In the genomic region with DNA sequence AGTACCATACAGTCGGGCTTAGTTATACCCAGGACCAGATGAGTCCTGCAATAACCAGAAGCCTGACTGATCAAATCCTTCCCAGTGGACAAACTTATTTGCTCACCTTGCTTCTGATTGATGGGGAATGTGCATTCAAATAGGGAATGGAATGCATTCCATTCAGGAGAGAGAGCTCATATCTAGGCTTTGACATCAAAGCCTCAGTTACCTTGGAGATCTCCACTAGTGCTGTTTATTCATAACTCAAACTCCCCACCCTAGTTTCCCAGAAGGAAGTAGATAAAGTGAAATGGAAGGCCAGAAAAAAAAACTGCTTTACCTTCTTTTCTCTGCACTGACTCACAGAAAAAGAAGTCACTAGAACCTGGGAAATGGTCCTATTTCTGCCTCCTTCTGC, we compare ENCODE assay signal across 26 mouse cellular contexts.
A peak's percentile ranks its signal among the peaks of the same experiment; 100 is the strongest.
DNase-seq lines count a peak whose midpoint lies in the region; ATAC-seq and TF ChIP-seq lines count a peak whose summit lies in the region.
"Had no signal": no experiment of that assay in that cellular context is flagged by ENCODE, and none has a peak within 500 bp of the region (broad histone marks: within the 10 kb centered on the region; RNA-seq: fewer than 3 reads in every experiment).

No protein-coding gene starts in this region.

- no peak for TF ChIP-seq EP300 in lung, postnatal 0 days (IDR thresholded peaks at IDR 0.05)
- no peak for TF ChIP-seq EP300 in stomach, postnatal 0 days (optimal IDR thresholded peaks at IDR 0.05)

- H3K9ac ChIP-seq in lung, embryonic 14.5 days: no peak overlapping the region
- no peak overlapping the region for H3K9ac ChIP-seq in lung, postnatal 0 days (replicated peaks; ENCODE audit: low read depth)
- H3K9ac ChIP-seq in stomach, embryonic 15.5 days: no peak overlapping the region
- H3K9ac ChIP-seq in stomach, postnatal 0 days (ENCODE audit: low read length): no peak overlapping the region
- H3K9ac ChIP-seq: embryonic facial prominence, embryonic 12.5 days; forebrain, embryonic 13.5 days; forebrain, embryonic 15.5 days had no signal

- H3K4me2 ChIP-seq in lung, embryonic 14.5 days: no peak overlapping the region
- H3K4me2 ChIP-seq in lung, postnatal 0 days (replicated peaks; ENCODE audit: low read depth, low read length): no peak overlapping the region
- no peak overlapping the region for H3K4me2 ChIP-seq in stomach, embryonic 15.5 days
- no peak overlapping the region for H3K4me2 ChIP-seq in stomach, postnatal 0 days (replicated peaks; ENCODE audit: low read depth)
- H3K4me2 ChIP-seq: embryonic facial prominence, embryonic 12.5 days; forebrain, embryonic 13.5 days; forebrain, embryonic 15.5 days had no signal

- 59% methylated on average over 1 of the region's 1 CpGs for WGBS in lung, embryonic 14.5 days
- 54% methylated on average over 1 of the region's 1 CpGs for WGBS in lung, postnatal 0 days
- WGBS in stomach, embryonic 15.5 days: 52% methylated on average over 1 of the region's 1 CpGs
- 50% methylated on average over 1 of the region's 1 CpGs for WGBS in stomach, postnatal 0 days

- H3K36me3 ChIP-seq in lung, embryonic 14.5 days (ENCODE audit: insufficient read depth): no peaks in the 10 kb centered on the region
- no peaks in the 10 kb centered on the region for H3K36me3 ChIP-seq in lung, postnatal 0 days (ENCODE audit: insufficient read depth, low read length)
- H3K36me3 ChIP-seq in stomach, embryonic 15.5 days: no peaks in the 10 kb centered on the region
- H3K36me3 ChIP-seq in stomach, postnatal 0 days (ENCODE audit: control insufficient read depth, insufficient read depth, low read length): no peaks in the 10 kb centered on the region
- H3K36me3 ChIP-seq: embryonic facial prominence, embryonic 10.5 days; embryonic facial prominence, embryonic 12.5 days; forebrain, embryonic 15.5 days; G1E had no signal

- no peak overlapping the region for H3K27ac ChIP-seq in lung, embryonic 14.5 days (ENCODE audit: low read depth)
- H3K27ac ChIP-seq in lung, postnatal 0 days (ENCODE audit: low read length): no peak overlapping the region
- H3K27ac ChIP-seq in stomach, embryonic 15.5 days: no peak overlapping the region
- no peak overlapping the region for H3K27ac ChIP-seq in stomach, postnatal 0 days (replicated peaks)
- no peak overlapping the region for H3K27ac ChIP-seq in layer of hippocampus, adult 2 months
- H3K27ac ChIP-seq: embryonic facial prominence, embryonic 10.5 days; embryonic facial prominence, embryonic 12.5 days; forebrain, embryonic 13.5 days; forebrain, embryonic 15.5 days had no signal

- peak; percentile 21 for DNase-seq in lung, embryonic 14.5 days
- DNase-seq in lung, postnatal 36 days: no peak
- DNase-seq in lung, postnatal 0 days (ENCODE audit: low spot score): peak; percentile 20
- no peak for DNase-seq in lung, adult 18-20 months
- DNase-seq in stomach, postnatal 0 days (ENCODE audit: low spot score): no peak
- DNase-seq in embryo, embryonic 11 days: no peak
- no peak for DNase-seq in layer of hippocampus, adult 2 months (ENCODE audit: low spot score in 2 of 2)
- DNase-seq: adrenal gland, adult 8-10 months; adrenal gland, postnatal 14 days; B cell, adult 2 months; cerebellum, adult 11 months; cerebellum, adult 18-20 months; cerebellum, adult 8-10 months; cerebellum, adult 9-11 months; cerebellum, postnatal 14 days; cerebellum, postnatal 36 days had no signal

- no peaks in the 10 kb centered on the region for H3K4me1 ChIP-seq in lung, embryonic 14.5 days (ENCODE audit: insufficient read depth)
- no peaks in the 10 kb centered on the region for H3K4me1 ChIP-seq in lung, postnatal 0 days (ENCODE audit: insufficient read depth, low read depth, low read length)
- no peaks in the 10 kb centered on the region for H3K4me1 ChIP-seq in stomach, embryonic 15.5 days
- H3K4me1 ChIP-seq in stomach, postnatal 0 days (replicated peaks; ENCODE audit: control insufficient read depth, insufficient read depth): no peaks in the 10 kb centered on the region
- H3K4me1 ChIP-seq: embryonic facial prominence, embryonic 10.5 days; embryonic facial prominence, embryonic 12.5 days; forebrain, embryonic 13.5 days; forebrain, embryonic 15.5 days had no signal

- TF ChIP-seq CTCF in lung, embryonic 14.5 days (IDR thresholded peaks at IDR 0.05; ENCODE audit: low read depth): no peak
- no peak for TF ChIP-seq CTCF in lung, postnatal 0 days (IDR thresholded peaks at IDR 0.05)
- TF ChIP-seq CTCF in stomach, postnatal 0 days (IDR thresholded peaks at IDR 0.05; ENCODE audit: low read depth): no peak
- TF ChIP-seq CTCF in layer of hippocampus, adult 2 months (conservative IDR thresholded peaks at IDR 0.05): no peak

- no peak overlapping the region for H3K4me3 ChIP-seq in lung, embryonic 14.5 days (ENCODE audit: low read depth, low read length)
- no peak overlapping the region for H3K4me3 ChIP-seq in lung, postnatal 0 days (ENCODE audit: low read depth, low read length)
- H3K4me3 ChIP-seq in stomach, embryonic 15.5 days (replicated peaks): no peak overlapping the region
- H3K4me3 ChIP-seq in stomach, postnatal 0 days (ENCODE audit: low read depth, low read length): no peak overlapping the region
- no peak overlapping the region for H3K4me3 ChIP-seq in layer of hippocampus, adult 2 months
- H3K4me3 ChIP-seq: embryonic facial prominence, embryonic 10.5 days; embryonic facial prominence, embryonic 12.5 days; forebrain, embryonic 13.5 days; forebrain, embryonic 15.5 days had no signal

- H3K9me3 ChIP-seq in lung, embryonic 14.5 days (ENCODE audit: low read depth, low read length): no peaks in the 10 kb centered on the region
- no peaks in the 10 kb centered on the region for H3K9me3 ChIP-seq in lung, postnatal 0 days (ENCODE audit: low read length)
- H3K9me3 ChIP-seq in stomach, embryonic 15.5 days: no peaks in the 10 kb centered on the region
- H3K9me3 ChIP-seq in stomach, postnatal 0 days (ENCODE audit: control insufficient read depth, low read length): no peaks in the 10 kb centered on the region
- H3K9me3 ChIP-seq: embryonic facial prominence, embryonic 12.5 days; forebrain, embryonic 13.5 days; forebrain, embryonic 15.5 days; G1E had no signal

- ATAC-seq in lung, embryonic 14.5 days (ENCODE audit: insufficient read depth): peak; percentile 38; the same call in 1 of the 2 replicates
- no peak; the same call in 1 of the 2 replicates for ATAC-seq in lung, postnatal 0 days
- ATAC-seq in stomach, embryonic 15.5 days (ENCODE audit: insufficient read depth, low FRiP score, low read depth): peak; percentile 70
- peak; percentile 69; the same call in 1 of the 2 replicates for ATAC-seq in stomach, postnatal 0 days (ENCODE audit: low FRiP score, low TSS enrichment)
- ATAC-seq: activated CD4-positive, CD25-positive, alpha-beta regulatory T cell, adult 4 months; CD4-positive, CD25-positive, alpha-beta regulatory T cell, adult 4 months; forebrain, embryonic 13.5 days; forebrain, embryonic 15.5 days; Patski had no signal

- H3K27me3 ChIP-seq in lung, embryonic 14.5 days (ENCODE audit: insufficient read depth, low read length): no peaks in the 10 kb centered on the region
- no peaks in the 10 kb centered on the region for H3K27me3 ChIP-seq in lung, postnatal 0 days (replicated peaks; ENCODE audit: insufficient read depth, low read length)
- H3K27me3 ChIP-seq in stomach, embryonic 15.5 days (replicated peaks): no peaks in the 10 kb centered on the region
- H3K27me3 ChIP-seq in stomach, postnatal 0 days (ENCODE audit: control insufficient read depth, insufficient read depth, low read length): no peaks in the 10 kb centered on the region
- H3K27me3 ChIP-seq: CH12.LX; embryonic facial prominence, embryonic 12.5 days; forebrain, embryonic 13.5 days; forebrain, embryonic 15.5 days; Patski had no signal

Comparison
In these comparisons a context has a peak if more than half of its experiments do, and no peak if none do; other contexts are left out.
1. DNase-seq: peak in lung, embryonic 14.5 days (single experiment) and lung, postnatal 0 days (single experiment); none in lung, postnatal 36 days (single experiment), lung, adult 18-20 months (0 of 2), stomach, postnatal 0 days (single experiment), embryo, embryonic 11 days (single experiment) and layer of hippocampus, adult 2 months (0 of 2).